Mouse (Mus musculus): Measurements from ENCODE around the gene Ahcy. TPM values are rescaled to one million over a fixed set of nuclear protein-coding genes. Genes with fewer than 3 reads are reported as not detected.
A peak's percentile ranks its signal among the peaks of the same experiment; 100 is the strongest.
"Not testable (repeated sequence)": the region's sequence is repeated elsewhere in the genome, so short reads cannot be mapped to it uniquely, and the experiment has no call there.

Ahcy gene
- total and polyA plus RNA-seq, 2 experiments from 2014 or later: 42.2 to 62.7 TPM

DNA sequence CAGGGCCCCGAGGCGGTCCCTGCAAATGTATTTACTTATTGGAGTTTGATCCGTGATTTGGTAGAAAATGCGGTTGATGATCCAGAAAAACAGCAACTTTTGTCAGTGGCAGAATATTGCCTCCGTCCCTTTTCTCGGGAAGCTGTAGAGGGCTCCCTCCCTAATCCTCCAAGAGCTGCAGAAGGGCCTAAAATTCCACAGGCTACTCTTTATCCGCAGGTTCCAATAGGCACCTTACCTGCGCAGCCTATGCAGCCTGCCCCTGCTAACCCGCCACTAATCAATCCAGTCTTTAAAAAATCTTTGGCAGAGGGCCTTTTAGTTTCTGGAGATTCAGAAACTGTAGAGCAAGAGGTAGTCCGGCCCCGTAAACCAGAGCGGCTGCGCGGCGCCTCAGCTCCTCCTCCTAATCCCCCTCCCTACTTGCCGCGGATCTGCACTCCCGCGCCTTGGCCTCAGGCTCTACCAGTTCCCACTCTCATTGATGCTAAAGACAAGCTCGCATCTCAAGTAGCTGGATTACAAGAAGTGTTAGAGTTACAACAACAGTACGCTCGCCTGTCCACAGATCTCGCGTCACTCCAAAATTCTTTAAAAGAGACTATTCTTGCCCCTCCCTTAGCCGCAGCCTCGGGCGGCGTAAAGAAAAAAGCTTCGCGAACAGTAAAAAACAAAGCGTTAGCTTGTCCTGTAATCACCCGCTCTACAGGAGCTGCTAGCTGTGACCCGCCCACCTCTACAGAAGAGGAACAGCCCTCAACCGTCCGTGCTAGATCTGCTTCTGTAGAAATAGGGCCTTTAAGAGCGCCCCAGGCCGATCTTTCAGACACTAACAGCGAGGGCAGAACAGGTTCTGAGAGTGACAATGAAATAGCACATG is 55.3 kb downstream of the Ahcy start:
- Histone ChIP-seq H3K36me3 (ENCODE audit: insufficient read depth) (no peaks in the 10 kb centered on the region), H3K4me2 (ENCODE audit: low read depth) (peak overlapping the region; percentile 72), H3K4me1 (ENCODE audit: insufficient read depth) (peaks cover 4% of the 10 kb centered on the region; the same call in 1 of the 2 replicates), H3K9me3 (ENCODE audit: low read length) (no peaks in the 10 kb centered on the region), H3K9ac (peak overlapping the region; percentile 44), H3K4me3 (ENCODE audit: low read depth, low read length) (peak overlapping the region; percentile 46), H3K27me3 (ENCODE audit: insufficient read depth, low read length) (no peaks in the 10 kb centered on the region), H3K27ac (ENCODE audit: low read depth, low read length) (peak overlapping the region; percentile 70)
- WGBS: under 1% methylated on average over 38 of the region's 38 CpGs
- ATAC-seq (peak; percentile 97), DNase-seq (peak; percentile 83)
- peak; percentile 42; the same call in 1 of the 2 replicates for TF ChIP-seq CTCF (IDR thresholded peaks at IDR 0.05; ENCODE audit: low read depth)

DNA sequence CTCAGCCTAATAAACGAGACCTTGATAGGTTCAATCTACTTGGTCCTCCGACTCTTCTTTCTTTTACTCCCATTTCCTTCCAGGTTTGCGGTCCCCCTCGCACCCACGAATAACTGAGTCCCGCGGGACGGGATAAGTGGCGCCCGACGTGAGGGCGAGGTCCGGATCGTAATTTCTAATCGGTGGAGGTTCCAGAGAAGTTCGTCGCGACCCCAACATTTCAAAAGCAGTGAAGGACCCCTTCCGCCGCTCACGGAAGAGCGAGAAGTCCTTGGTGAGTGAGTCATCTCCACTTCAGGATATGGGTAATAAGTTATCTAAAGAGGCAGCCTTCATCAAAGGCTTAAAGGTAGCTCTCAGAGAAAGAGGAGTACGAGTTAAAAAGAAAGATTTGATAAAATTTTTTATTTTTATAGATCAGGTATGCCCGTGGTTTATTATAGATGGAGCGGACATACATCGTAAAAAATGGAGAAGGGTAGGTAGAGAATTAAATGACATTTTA is 56.0 kb downstream of the Ahcy start, which contains the start of gene Gm14226:
Gene Gm14226 (plus strand): TSS at position 16 of the 505 bp plus-strand sequence.
- WGBS: 1% methylated on average over 24 of the region's 26 CpGs
- H3K36me3 ChIP-seq (ENCODE audit: insufficient read depth); DNase-seq; H3K9me3 ChIP-seq (ENCODE audit: low read length); H3K4me1 ChIP-seq (ENCODE audit: insufficient read depth); H3K27me3 ChIP-seq (ENCODE audit: insufficient read depth, low read length); ATAC-seq: not testable (repeated sequence)
- peak within 1 kb of the TSS; percentile 44 for H3K9ac ChIP-seq
- peak within 1 kb of the TSS; percentile 70 for H3K27ac ChIP-seq (ENCODE audit: low read depth, low read length)
- H3K4me3 ChIP-seq (ENCODE audit: low read depth, low read length): peak within 1 kb of the TSS; percentile 46
- H3K4me2 ChIP-seq (ENCODE audit: low read depth): peak within 1 kb of the TSS; percentile 72

GRCm38 (mm10) chr2:155016751-155017150 is 57.5 kb downstream of the Ahcy start:
- H3K36me3 ChIP-seq (ENCODE audit: insufficient read depth); H3K9ac ChIP-seq; ATAC-seq; H3K9me3 ChIP-seq (ENCODE audit: low read length); H3K4me2 ChIP-seq (ENCODE audit: low read depth); H3K27me3 ChIP-seq (ENCODE audit: insufficient read depth, low read length); H3K27ac ChIP-seq (ENCODE audit: low read depth, low read length); H3K4me3 ChIP-seq (ENCODE audit: low read depth, low read length); DNase-seq; H3K4me1 ChIP-seq (ENCODE audit: insufficient read depth): not testable (repeated sequence)
- WGBS: 43% methylated on average over 6 of the region's 9 CpGs

- no peak for TF ChIP-seq CTCF (IDR thresholded peaks at IDR 0.05; ENCODE audit: low read depth)
- no peak for ATAC-seq
- 64% methylated on average over 6 of the region's 6 CpGs for WGBS
- Histone ChIP-seq H3K4me3 (ENCODE audit: low read depth, low read length) (no peak overlapping the region), H3K9ac (no peak overlapping the region), H3K36me3 (ENCODE audit: insufficient read depth) (no peaks in the 10 kb centered on the region), H3K4me2 (ENCODE audit: low read depth) (no peak overlapping the region), H3K9me3 (ENCODE audit: low read length) (no peaks in the 10 kb centered on the region), H3K27me3 (ENCODE audit: insufficient read depth, low read length) (no peaks in the 10 kb centered on the region), H3K4me1 (ENCODE audit: insufficient read depth) (no peaks in the 10 kb centered on the region), H3K27ac (ENCODE audit: low read depth, low read length) (no peak overlapping the region)
- DNase-seq: no peak
Measured at GRCm38 (mm10) chr2:155012991-155013390, 61.3 kb downstream of the Ahcy start.

DNA sequence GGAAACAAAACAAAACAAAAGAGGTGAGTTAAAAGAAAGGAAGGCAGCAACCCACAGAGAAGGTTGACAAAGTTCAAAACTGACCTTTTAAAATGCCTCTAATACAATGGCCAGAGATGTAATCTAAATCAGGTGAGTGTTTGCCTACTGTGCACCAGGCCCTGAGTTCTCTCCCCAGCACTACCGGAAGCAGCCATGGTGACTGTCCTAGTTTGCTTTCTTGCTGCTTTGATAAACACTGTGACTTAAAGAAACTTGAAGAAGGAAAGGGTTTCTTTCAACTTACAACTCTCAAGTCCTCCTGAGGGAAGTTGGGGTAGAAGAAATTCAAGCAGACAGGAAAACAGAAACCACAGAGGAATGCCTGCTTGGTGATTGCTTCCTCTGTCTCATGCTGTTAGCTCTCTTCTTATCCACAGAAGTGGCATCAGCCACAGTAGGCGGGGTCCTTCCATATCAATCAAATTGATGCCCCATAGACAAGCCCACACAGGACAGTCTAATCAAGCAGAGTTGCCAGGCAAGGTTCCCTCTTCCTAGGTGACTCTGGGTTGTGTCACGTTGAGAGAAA is 63.1 kb downstream of the Ahcy start:
- no peaks in the 10 kb centered on the region for H3K36me3 ChIP-seq (ENCODE audit: insufficient read depth)
- ATAC-seq (no peak), DNase-seq (no peak)
- no peaks in the 10 kb centered on the region for H3K9me3 ChIP-seq (ENCODE audit: low read length)
- no peak overlapping the region for H3K9ac ChIP-seq
- no peaks in the 10 kb centered on the region for H3K27me3 ChIP-seq (ENCODE audit: insufficient read depth, low read length)
- no peak overlapping the region for H3K4me2 ChIP-seq (ENCODE audit: low read depth)
- H3K4me3 ChIP-seq (ENCODE audit: low read depth, low read length): no peak overlapping the region
- H3K4me1 ChIP-seq (ENCODE audit: insufficient read depth): no peaks in the 10 kb centered on the region
- 63% methylated on average over 3 of the region's 3 CpGs for WGBS
- no peak overlapping the region for H3K27ac ChIP-seq (ENCODE audit: low read depth, low read length)
- no peak for TF ChIP-seq CTCF (IDR thresholded peaks at IDR 0.05; ENCODE audit: low read depth)

Other genes starting within 250 kb of the Ahcy start
- 76.4 and 81.3 TPM in 2 replicates for gene Eif2s2, start 181.6 kb downstream of the Ahcy start, total RNA-seq (2014; rRNA removed)
- 103 and 127 TPM in 2 replicates for gene Eif2s2, start 181.6 kb downstream of the Ahcy start, polyA plus RNA-seq (2015; fragmentation: Nextera tagmentation; extraction: Ambion mirVana)
- gene Gm14226, start 56.2 kb downstream of the Ahcy start, total RNA-seq (2014; rRNA removed): 0.08 TPM in 1 of 2 replicates, not detected in the other
- gene Gm14226, start 56.2 kb downstream of the Ahcy start, polyA plus RNA-seq (2015; fragmentation: Nextera tagmentation; extraction: Ambion mirVana): 0.05 TPM in 1 of 2 replicates, not detected in the other
- gene Itch, start 59.0 kb upstream of the Ahcy start, total RNA-seq (2014; rRNA removed): 45.7 and 49.5 TPM in 2 replicates
- gene Itch, start 59.0 kb upstream of the Ahcy start, polyA plus RNA-seq (2015; fragmentation: Nextera tagmentation; extraction: Ambion mirVana): 10.0 and 17.4 TPM in 2 replicates
- gene Dynlrb1, start 162.0 kb upstream of the Ahcy start, total RNA-seq (2014; rRNA removed): 310 and 492 TPM in 2 replicates
- 790 and 1,004 TPM in 2 replicates for gene Dynlrb1, start 162.0 kb upstream of the Ahcy start, polyA plus RNA-seq (2015; fragmentation: Nextera tagmentation; extraction: Ambion mirVana)
- 425 and 459 TPM in 2 replicates for gene Map1lc3a, start 201.8 kb upstream of the Ahcy start, total RNA-seq (2014; rRNA removed)
- gene Map1lc3a, start 201.8 kb upstream of the Ahcy start, polyA plus RNA-seq (2015; fragmentation: Nextera tagmentation; extraction: Ambion mirVana): 789 and 806 TPM in 2 replicates